Mouse (Mus musculus) brain, embryonic 14.5 days (tissue): ENCODE measurements around the gene Tdrd5.

Experiments
- CTCF ChIP-seq: fragments of 200-500 bp; IDR thresholded peaks from 2 replicates; pipeline ENCODE4 v1.5.1; 2012; ENCODE audit warnings: inconsistent platforms, mild to moderate bottlenecking, moderate library complexity, borderline replicate concordance; ENCODE audit not compliant: insufficient read depth, insufficient read length; ENCODE audit errors: extremely low read depth
- POLR2A ChIP-seq: fragments of 200-500 bp; IDR thresholded peaks from 2 replicates; pipeline ENCODE4 v1.6.1; 2012; ENCODE audit warnings: mild to moderate bottlenecking, inconsistent platforms, borderline replicate concordance; ENCODE audit not compliant: poor library complexity, insufficient read depth, insufficient read length, severe bottlenecking; ENCODE audit errors: extremely low read depth

DNA sequence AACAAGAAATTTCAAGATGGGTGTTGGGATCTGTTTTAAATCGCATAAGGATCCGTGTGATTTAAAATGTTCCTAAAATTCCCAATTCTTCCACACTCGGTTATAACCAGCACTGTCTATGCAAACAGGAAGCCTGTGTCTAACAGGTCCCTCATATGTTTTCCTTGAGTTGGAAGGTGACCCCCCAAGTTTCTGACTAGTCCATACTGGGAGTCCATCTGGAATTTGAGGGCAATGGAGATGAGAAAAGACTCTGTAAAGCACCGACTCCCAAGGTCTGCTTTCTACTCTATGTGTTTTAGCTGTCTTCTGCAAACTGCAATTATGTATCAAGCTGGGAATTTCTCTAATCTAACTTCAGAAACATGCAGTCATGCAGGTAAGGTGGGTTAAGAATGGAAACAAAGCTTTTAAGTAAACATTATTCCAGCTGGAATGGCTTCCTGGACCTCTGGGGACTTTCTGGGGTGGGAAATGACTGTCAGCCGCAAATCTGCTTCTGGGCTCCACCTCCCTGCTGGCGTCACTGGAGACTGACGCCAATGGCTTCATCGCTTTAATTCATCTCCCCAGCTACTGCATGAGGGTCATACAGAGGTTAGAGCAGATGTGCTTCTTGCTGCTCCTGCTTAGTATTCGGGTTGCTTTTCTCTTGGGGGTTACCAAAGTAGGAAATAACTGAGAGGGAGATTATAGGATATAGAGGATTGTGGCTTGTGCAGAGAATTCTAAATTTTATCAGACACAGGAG is 73.0 kb downstream of the Tdrd5 start:
- TF ChIP-seq POLR2A = no peak
- no peak for TF ChIP-seq CTCF
